Mouse (Mus musculus): Measurements from ENCODE around the gene Gga3.
A peak's percentile ranks its signal among the peaks of the same experiment; 100 is the strongest.

Gga3 gene

DNA sequence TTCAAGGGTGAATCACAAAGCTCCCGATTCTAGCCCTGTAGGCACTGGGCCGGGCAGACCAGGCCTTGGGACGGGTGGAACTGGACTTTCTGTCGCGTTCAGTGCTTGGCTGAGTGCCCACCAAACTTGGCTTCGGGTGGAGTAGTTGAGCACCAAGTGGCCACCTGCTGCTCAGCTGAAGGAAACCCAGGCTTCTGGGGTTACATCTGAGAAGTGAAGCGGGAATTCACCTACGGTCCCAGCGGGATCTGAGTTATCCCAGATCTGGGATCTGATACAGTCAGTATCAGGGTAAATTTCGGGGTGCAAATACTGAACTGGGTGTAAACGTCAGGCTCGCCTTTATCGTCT lies 8.2 kb upstream of the Gga3 start:
- peak; percentile 82 to 87 for DNase-seq

DNA sequence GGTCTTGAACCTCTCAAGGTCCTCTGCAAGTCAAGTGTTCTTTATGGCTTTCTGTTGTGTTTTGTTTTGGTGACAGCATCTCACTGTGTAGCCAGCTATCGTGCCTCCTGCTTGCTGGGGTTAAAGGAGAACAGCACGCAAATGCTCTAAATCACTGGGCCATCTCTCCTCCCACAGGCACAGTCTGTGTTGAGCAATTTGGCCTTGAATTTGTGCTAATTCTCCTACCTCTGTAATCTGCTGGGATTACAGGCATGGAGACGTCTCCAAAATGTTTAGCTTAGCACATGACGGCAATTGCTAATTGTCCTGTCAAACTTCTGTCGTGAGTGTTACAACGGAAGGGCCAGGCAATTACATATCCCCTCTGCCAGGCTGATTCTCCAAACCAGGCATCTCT lies 7.3 kb upstream of the Gga3 start:
- DNase-seq = no peak

DNA sequence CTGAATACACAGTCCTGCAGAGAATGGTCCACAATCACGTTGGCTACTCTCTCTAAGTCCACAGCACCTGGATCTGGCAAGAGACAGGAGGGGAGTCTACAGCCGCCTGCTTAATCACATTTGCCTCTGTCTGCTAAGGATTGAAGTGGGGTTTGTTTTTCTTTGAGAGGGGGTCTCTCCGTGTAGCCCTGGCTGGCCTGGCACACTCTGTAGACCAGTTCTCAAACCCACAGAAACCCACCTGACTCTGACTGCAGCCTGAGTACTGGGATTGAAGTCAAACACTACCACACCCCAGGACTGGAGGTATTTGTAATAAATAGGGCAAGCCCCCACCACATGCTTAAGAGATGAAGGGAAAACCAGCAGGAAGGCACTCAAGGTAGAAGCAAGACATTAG lies 5.7 kb upstream of the Gga3 start:
- no peak for DNase-seq

DNA sequence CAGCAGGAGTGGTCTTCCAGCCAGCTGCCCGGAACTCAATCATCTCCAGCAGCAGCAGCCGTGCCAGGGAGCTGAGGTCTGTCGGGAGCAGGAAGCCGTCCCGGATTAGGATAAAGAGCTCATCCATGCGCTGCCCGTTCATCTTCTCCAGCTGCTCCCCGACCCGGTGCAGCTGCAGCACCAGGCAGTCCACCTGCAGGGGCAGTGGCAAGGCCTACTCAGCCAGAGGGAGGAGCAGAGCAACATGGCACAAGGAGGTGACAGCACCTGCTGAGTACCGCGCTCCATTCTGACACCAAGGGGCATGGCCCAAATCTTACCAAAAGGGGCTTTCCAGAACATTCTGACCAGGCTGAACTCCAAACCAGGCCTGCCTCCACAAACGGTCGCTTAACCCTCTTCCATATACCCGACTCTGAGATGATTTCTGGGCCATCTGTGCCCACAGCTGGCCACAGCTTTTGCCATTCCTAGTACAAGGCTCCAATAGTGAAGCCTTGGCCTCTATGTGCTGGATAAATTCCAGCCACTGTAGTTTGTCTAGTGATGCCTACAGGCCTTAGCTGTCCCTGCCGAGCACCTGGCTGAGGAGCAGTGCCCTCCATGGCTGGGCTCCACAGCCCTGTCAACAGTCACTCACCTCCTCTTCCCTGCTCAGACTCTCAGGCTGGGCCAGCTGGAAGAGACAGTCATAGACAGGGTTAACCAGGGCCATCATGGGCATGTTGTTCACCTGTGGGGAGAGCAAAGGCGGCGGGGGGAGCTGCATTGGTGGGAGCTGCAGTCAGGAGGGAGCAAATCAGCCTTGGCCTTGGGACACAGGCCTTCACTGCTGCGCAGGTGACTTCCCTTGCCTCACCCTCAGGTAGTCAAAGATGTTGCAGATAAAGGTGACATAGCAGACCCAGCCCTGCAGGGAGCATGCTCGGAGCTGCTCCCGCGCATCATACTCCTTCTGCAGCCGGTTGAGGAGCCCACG lies 4.9 kb upstream of the Gga3 start:
- peak; percentile 46 to 69 for DNase-seq

DNA sequence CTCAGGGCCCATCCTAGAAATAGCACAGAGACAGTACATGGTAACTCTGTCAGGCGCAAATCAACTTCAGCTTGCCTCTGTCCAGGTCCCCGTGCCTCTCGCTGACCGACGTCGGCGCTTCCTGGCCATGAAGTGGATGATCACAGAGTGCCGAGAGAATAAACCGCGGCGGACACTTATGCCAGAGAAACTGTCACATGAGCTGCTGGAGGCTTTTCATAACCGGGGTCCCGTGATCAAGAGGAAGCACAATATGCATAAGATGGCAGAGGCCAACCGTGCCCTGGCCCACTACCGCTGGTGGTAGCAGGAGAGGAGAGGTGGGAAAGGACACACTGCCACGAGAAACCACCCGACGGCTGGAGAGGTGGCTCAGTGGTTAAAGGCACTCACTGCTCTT lies 2.9 kb upstream of the Gga3 start:
- DNase-seq = no peak

DNA sequence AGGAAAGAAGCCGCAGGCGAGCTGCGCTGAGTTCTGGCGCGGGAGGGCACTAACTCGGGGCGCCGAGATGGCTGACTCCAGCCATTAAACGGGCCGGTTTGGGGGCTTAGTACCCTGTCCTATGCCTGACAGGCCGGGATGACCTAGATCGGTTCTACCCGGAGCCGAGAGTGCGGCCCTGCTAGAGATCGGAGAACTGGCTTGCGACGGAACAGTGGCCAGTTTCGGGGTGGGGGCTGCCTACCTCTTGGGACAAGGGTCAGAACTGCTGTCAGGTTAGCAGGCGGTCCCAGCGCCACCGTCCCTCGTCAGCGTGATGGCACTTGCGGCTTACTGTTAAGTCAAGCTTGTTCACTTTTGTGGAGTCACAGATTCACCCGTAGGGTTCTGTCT lies 449 bp upstream of the Gga3 start:
- no peak for DNase-seq

DNA sequence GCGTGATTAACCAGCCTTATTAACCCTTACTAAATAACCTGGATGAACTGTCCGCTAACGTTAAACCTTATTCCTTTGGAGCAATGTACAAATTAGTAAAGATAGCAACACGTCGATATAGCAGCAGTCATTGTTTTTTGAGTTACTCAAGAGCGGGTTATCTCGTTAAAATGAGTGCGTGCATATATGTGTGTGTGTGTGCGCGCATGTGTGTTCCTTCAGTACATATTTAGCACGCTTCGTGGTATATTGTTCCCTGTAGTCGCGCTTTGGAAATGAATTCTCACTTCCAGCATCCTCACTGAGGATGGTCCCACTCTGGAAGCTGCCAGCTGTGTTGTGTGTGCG lies 749 bp downstream of the Gga3 start:
- DNase-seq = no peak

DNA sequence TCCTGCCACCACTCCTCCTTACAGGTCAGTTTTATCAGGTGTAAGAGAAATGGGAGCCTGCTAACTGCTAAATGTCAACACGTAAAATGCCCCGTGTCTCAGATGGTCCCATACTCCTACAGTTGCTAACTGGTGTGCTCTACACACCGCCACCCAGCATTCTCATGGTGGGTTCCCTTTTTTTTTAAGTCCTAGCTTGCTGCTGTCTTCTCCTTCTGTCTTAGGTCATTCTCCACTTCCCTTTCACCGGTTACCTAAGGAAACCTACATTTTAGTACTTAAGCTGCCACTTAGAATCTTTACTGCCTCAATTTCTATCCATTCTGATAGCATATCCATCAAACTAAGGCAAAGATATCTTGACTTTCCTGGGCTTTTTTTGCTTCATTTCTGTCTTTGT lies 2.7 kb downstream of the Gga3 start:
- DNase-seq = no peak

DNA sequence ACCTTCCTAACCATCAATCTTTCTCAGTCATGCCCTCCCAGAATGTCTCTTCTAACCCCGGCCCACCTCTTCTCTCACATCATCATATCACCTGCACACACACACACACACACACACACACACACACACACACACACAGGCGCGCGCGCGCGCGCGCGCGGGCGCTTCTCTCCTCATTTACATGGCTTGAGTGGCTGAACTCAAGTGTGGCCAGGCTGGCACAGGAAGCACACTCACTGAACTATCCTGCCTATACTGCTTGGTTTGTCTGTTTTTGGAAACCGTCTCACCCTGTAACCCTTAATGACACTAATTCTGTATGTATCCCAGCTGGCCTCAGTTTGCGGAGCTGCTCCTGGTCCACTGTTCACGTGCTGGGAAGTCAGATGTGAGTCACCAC lies 3.1 kb downstream of the Gga3 start:
- DNase-seq = no peak

DNA sequence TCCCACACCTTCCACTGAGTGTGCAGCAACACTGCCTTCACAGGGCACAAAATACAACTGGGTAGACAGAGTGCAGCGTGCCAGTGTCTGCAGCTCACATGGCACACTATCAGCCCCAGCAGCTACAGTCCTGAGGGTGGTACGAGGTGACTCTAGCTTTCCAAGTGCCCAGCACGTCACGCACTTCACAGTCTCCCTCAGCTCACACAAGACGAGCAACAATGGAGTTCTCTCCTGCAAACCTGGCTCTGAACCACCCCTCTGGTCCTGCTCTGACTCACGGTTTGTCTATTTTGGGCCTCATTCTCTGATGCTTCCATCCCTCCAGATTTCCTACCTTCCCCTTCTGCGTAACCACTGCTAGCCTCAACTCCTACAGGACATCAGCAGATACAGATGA lies 4.1 kb downstream of the Gga3 start:
- no peak for DNase-seq

DNA sequence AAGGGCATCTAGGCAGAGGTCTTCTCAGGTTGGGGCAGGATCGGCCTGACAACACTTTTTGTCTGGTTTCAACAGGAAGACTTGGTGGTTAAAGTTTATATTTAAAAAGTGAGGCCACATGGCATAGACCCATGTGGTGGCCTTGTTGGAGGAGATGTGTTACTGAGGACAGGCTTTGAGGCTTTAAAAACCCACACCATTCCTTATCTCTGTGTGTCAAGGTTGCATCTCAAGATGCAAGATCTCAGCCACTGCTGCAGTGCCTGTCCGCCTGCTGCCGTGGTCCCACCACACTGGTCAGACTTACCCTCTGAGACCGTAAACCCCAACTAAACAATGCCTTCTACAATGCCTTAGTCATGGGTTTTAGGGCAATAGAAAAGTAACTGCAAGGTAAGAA lies 5.5 kb downstream of the Gga3 start:
- DNase-seq = no peak

DNA sequence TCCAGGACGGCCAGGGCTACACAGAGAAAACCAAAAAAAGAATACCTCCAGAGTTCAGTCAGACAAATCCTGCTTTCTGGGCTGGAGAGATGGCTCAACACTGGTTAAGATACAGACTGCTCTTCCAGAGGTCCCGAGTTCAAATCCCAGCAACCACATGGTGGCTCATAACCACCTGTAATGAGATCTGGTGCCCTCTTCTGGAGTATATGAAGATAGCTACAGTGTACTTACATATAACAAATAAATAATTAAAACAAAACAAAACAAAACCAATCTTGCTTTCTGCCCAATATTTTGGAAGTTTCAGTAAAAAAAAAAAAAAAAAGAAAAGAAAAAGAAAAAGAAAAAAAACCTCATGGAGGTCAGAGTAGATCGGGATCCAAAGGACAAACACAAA lies 8.6 kb downstream of the Gga3 start:
- no peak for DNase-seq

DNA sequence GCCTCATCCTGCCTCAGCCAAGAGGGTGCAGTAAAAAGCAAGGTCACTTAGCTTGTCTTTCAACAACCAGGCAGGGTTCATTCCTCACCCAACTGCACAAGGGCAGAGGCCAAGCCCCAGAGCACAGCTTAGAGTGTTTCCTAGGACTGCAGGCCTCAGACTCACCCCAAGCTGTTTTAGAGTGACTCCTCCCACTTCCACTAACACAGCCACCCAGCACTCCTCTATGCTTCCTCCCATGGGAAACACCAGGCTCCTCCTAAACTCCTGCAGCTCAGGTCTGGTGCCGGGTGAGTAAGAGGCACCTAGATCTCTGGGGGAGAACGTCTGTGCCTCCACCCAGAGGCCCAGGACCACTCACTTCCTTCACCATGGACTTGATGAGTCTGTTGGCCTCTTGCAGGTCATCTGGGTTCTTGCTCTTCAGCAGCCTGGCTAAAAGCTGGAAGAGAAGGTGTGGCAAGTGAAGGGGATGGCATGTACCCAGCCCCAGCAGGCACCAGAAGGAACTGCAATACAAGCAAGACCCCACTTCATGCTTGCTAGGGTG lies 13.2 kb downstream of the Gga3 start:
- DNase-seq = no peak

DNA sequence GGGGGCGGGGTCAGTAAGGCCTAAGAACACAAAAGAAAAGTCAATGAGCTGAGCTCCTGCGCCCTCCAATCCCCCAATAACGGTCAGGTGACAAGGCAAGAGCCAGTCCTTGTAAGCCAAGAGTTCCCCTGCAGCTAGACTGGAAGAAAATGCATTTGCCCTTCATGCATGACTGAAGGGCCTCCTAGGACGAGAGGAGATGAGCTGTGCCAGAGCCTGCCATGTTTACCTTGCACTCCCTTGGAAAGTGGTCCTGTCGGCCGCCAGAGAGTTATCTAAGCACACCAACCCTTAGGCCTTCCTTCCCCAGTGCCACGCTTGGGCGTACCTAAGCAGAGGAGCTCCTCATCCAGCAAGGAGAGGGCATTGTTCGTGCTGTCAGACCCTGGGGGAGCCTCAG lies 15.9 kb downstream of the Gga3 start:
- DNase-seq = no peak

DNA sequence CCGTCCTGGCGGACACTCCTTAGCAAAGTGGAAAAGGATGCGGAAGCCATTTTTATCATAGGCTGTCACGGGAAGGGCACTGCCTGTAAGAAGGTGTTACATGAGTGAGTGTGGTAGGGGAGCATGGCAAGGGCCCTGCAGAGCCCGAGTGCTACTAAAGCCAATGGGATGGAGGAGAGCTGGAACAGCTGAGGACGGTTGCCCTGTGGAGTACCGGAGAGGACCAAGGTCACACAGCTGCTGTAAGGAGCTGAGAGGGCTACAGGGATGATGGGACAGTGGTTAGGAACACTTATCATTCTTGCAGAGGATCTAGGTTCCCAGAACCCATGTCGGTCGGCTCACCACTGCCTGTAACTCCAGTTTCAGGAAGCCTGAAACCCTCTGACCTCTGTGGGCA lies 17.4 kb downstream of the Gga3 start:
- DNase-seq = no peak

DNA sequence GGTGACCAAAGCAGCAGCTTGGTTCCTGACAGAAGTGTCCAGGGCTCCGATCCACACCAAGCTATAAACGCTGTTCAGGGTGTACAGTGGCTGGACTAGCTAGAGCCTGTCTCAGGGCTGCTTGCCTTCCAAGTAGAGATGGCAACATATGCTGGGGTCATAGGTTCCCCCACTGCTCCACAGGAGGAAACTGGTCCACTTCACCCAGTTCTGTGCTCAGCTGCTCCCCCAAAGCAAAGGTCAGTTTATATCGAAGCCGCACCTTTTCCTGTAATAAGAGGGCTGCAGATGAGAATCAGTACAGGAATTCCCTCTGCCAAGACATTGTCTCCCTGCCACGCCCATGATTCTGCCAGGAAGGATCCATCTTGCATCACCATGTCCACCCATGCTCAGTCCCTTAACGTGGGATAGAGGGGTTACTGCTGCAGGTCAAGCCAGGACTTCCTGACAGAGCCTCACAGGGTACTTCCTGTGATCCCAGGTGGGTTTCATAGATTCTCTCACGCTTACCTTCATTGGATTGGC lies 18.2 kb downstream of the Gga3 start:
- DNase-seq = no peak

DNA sequence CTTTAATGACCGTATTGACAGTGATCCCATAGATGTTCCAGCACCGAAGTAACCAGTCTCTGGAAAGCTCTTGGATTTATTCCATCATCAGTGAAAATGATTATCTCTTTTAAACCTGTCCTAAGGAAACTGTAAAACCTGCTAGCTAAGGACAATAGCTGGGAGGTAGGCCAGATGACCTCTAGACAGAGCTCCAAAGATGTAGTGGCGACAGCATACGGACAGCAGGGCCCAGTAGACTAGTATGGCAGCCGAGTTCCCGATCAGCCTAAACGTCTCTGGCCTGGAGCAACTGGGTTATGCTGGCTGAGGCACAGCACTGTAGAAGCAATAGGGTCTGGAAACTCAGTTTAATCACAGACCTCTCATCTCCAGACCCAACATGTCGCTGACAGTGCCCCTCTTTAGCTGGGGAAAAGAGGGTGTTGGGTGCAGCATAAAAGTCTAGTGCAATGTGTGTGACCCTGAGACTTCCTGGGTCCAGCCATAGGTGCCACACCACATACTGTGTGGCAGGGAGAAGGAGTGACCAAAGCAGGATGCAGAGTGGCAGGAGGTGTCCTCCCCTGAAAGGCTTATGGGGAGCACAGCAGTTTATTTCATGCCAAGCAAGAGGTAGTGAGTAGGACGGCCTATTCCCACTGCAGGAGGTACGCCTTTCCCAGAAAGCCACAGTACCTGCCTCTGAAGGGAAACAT lies 19.3 kb downstream of the Gga3 start:
- DNase-seq = no peak

DNA sequence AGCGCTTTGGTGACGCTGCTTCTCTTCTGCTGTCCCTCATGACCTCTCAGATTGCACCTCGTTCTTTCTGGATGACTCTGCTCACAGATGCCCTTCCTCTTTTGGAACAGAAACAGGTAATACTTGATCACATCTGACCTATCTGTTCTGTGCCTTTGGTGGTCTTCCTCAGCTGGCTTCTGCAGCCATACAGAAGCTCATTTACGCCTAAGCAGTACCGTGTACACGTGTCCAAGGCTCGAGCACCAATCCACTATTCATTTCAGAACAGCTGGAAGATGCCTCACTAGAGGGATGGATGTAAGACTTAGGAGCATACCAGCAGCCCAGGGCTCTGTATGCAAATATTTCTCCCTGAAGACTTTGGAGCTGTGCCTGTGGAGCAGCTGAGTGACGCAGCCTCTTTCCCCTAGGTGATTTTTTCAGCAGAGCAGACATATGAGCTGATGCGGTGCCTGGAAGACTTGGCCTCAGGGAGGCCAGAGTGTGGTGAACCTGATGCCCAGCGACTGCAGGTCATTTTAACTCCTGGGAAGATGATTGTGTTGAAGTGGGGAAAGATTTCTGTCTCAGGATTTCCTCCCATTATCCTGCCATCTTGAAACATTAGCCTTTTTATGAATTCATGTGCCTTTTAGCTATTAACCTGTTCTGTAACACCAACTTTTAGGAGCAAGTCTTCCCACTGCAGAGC lies 20.8 kb downstream of the Gga3 start:
- DNase-seq = no peak

DNA sequence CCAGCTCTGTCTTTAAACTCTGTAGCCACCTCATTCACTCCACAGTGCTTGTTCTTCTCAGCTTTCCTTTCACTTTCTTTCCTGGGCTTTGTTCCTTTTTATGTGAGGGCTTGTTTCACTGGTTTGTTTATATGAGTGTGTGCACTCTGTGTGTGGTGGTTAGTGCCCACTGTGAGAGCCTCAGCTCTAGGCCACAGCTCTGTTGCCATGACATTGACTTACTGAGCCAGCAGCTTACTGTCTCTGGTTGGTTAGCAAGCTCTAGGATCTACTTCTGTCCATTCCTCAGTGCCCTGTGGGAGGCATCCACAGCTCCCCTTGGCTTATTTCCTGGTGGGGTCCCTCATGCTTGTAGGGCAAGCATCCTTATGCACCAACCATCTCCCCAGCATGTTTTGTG lies 24.8 kb downstream of the Gga3 start:
- DNase-seq = no peak

DNA sequence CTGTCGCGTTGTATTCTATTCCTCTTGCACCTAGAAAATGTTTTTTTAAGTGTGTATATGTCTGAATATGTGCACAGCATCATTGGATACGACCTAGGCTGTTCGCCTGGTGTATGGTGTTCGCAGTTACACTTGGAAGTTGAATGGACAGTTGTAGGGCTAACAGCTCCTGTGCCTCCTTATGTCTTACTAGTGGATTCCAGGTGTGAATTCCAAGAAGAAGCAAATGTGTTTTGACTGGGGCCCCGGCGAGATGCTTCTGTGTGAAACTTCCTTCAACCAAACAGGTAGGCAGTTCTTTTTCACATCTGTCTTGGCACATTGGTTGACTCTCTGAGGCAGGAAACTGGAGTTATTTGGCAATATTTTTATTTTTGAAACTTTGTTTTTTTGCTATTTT lies 38.9 kb downstream of the Gga3 start:
- DNase-seq = no peak

DNA sequence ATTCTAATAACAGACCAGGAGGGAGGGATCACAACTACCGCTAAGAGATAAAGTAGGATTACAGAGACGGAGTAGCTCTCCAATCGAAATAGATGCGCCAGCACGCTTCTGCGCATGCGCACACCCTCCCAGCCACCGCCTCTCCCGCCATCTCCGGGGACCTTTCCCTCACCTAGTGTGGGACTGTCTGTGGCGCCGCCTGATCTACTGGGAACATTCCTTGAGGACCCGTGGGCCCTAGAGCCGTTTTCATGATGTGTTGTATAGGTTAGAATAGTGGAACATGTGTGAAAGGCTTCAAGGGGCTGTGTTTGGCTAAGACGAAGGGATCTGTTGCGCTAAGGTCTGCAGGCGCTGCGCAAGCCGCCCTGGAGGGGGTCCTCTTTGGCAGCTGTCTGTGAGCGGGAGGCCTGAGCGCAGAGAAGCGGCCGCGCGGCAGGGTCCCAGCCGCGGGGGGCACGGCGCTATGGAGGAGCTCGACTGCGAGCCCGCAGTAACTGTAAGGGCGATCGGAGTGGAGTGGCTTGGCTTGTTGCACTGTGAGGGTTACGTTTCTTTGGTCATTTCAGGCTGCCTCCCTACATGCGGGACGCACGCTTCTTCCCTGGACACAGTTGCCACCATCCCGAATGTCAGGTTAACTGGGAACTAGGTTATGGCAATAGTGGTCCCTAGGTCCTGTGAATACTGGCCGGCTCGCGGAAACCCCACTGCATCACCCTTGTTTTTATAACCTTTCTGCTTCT lies 39.6 kb downstream of the Gga3 start, which contains the start of gene Nup85:
Gene Nup85 (plus strand): TSS at position 371 of the 746 bp plus-strand sequence.
- peak; percentile 99 for DNase-seq

DNA sequence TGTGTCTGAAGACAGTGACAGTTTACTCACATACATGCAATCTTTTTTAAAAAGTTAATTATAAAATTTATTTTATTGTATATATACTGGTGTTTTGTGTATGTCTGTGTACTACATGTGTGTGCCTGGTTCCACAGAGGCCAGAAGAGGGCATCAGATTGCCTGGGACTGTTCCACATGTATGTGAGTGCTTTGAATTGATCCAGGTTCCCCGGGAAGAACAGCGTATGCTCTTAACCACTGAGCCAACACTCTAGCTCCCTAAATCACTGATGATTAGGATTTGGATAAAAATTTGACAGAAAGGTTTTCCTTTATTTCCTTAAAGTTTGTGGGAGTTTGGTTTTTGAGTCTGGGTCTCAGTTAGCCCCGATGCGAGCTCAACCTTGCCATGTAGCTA lies 40.4 kb downstream of the Gga3 start:
- peak in 1 of 2 experiments; percentile 35 for DNase-seq

DNA sequence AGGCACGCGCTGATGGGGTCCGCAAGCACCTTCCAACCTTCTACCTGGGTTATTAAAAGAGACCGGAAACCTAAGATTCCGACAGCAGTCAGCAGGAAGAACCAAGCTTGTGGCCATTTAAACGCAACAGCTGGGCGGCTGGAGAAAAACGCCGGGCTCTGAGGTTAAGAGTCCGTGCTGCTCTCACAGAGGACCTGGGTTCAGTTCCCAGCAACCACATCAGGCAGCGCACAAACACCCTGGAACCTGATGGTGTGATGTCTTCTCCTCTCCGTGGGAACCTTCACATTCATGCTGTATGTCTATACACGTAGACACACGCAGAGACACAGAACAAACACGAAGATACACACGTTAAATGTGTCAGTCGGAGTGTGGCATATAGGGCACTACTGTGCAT lies 48.1 kb downstream of the Gga3 start:
- no peak for DNase-seq
